Mouse (Mus musculus) CH12.LX (cell line): Measurements from ENCODE around the gene Hfe2. TPM values are rescaled to one million over a fixed set of nuclear protein-coding genes. Genes with fewer than 3 reads are reported as not detected.

Source experiments
- DNase-seq: peaks from one replicate; pipeline ENCODE4 v3.0.0-alpha.2; 2013; ENCODE audit errors: extremely low read depth
- H3K27ac ChIP-seq: 2 replicates; pipeline ENCODE4 v1.5.1; 2012; ENCODE audit warnings: low read depth, mild to moderate bottlenecking, control low read depth, moderate library complexity; ENCODE audit not compliant: insufficient read depth
- H3K27me3 ChIP-seq: replicated peaks from 2 replicates; pipeline ENCODE3; 2012; ENCODE audit warnings: inconsistent platforms
- H3K36me3 ChIP-seq, 2 experiments: replicated peaks in 1 of 2; 2 replicates each; pipeline versions ENCODE3 to v1.6.1; 2012; ENCODE audit warnings: inconsistent platforms in 1 of 2, low read length in 1 of 2, mild to moderate bottlenecking in 1 of 2, mixed read lengths in 1 of 2, moderate library complexity in 1 of 2; ENCODE audit not compliant: control insufficient read depth in 1 of 2, insufficient read depth in 1 of 2
- H3K4me1 ChIP-seq, 2 experiments: 2 replicates each; pipeline ENCODE4 v1.6.1; 2012; ENCODE audit warnings: inconsistent platforms in 1 of 2, moderate library complexity in 1 of 2; ENCODE audit not compliant: insufficient read depth in 2 of 2, control insufficient read depth in 1 of 2
- H3K4me2 ChIP-seq: 2 replicates; pipeline ENCODE4 v1.6.1; 2012; ENCODE audit warnings: low read depth, mild to moderate bottlenecking, control low read depth; ENCODE audit not compliant: poor library complexity, insufficient read depth, severe bottlenecking
- H3K4me3 ChIP-seq, 3 experiments: fragments of 150-350 bp in 1 of 3; sonication (generic) in 1 of 3; replicated peaks in 1 of 3; 2 replicates each; pipeline versions ENCODE3 to v1.5.1; 2011 to 2012; ENCODE audit warnings: low read depth in 2 of 3, low read length in 2 of 3, mild to moderate bottlenecking in 2 of 3, moderate library complexity in 2 of 3, control low read depth in 1 of 3, improper control_type of control experiment in 1 of 3, inconsistent platforms in 1 of 3, mixed read lengths in 1 of 3; ENCODE audit not compliant: poor library complexity in 1 of 3
- H3K79me2 ChIP-seq: replicated peaks from 2 replicates; pipeline ENCODE4 v1.6.1; 2012; ENCODE audit warnings: mild to moderate bottlenecking, moderate library complexity; ENCODE audit not compliant: control insufficient read depth, poor library complexity, insufficient read depth, severe bottlenecking; ENCODE audit errors: extremely low read depth
- H3K9ac ChIP-seq: 2 replicates; pipeline ENCODE4 v1.6.1; 2012; ENCODE audit warnings: low read depth, mild to moderate bottlenecking, control low read depth, moderate library complexity; ENCODE audit not compliant: insufficient read depth
- H3K9me3 ChIP-seq: replicated peaks from 2 replicates; pipeline ENCODE3; 2012; ENCODE audit warnings: low read length, inconsistent platforms, mixed read lengths
- BHLHE40 ChIP-seq: IDR thresholded peaks from 2 replicates; pipeline ENCODE4 v1.6.1; 2011; ENCODE audit warnings: mild to moderate bottlenecking, low read depth, low read length, improper control_type of control experiment
- CHD1 ChIP-seq: IDR thresholded peaks from 2 replicates; pipeline ENCODE4 v1.6.1; 2012; ENCODE audit warnings: low read depth, low read length, improper control_type of control experiment, inconsistent platforms
- CHD2 ChIP-seq: IDR thresholded peaks from 2 replicates; pipeline ENCODE4 v1.6.1; 2011; ENCODE audit warnings: low read length, improper control_type of control experiment
- CTCF ChIP-seq, 2 experiments: IDR thresholded peaks in 1 of 2; conservative IDR thresholded peaks in 1 of 2; 2 replicates each; pipeline ENCODE4 v1.5.1; 2011 to 2012; ENCODE audit warnings: low read depth in 2 of 2, low read length in 2 of 2, improper control_type of control experiment in 1 of 2, inconsistent platforms in 1 of 2, mild to moderate bottlenecking in 1 of 2, moderate library complexity in 1 of 2
- E2F4 ChIP-seq: IDR thresholded peaks from 2 replicates; pipeline ENCODE4 v1.6.1; 2011; ENCODE audit warnings: low read depth, low read length, improper control_type of control experiment; ENCODE audit not compliant: insufficient replicate concordance
- ELF1 ChIP-seq: IDR thresholded peaks from 2 replicates; pipeline ENCODE4 v1.6.1; 2014; ENCODE audit warnings: low read depth, mild to moderate bottlenecking, inconsistent platforms, low read length, improper control_type of control experiment
- GABPA ChIP-seq: IDR thresholded peaks from 2 replicates; pipeline ENCODE4 v1.6.1; 2012; ENCODE audit warnings: low read depth, low read length, improper control_type of control experiment, inconsistent platforms; ENCODE audit not compliant: insufficient replicate concordance
- HCFC1 ChIP-seq: IDR thresholded peaks from 2 replicates; pipeline ENCODE4 v1.6.1; 2012; ENCODE audit warnings: low read depth, mild to moderate bottlenecking, inconsistent platforms, low read length, improper control_type of control experiment
- IRF4 ChIP-seq: IDR thresholded peaks from 2 replicates; pipeline ENCODE4 v1.6.1; 2014; ENCODE audit warnings: low read depth, mild to moderate bottlenecking, inconsistent platforms, low read length, improper control_type of control experiment
- JUN ChIP-seq: IDR thresholded peaks from 2 replicates; pipeline ENCODE4 v1.6.1; 2011; ENCODE audit warnings: low read depth, mild to moderate bottlenecking, low read length, improper control_type of control experiment, moderate library complexity; ENCODE audit not compliant: insufficient read depth
- MAX ChIP-seq: IDR thresholded peaks from 2 replicates; pipeline ENCODE4 v1.6.1; 2011; ENCODE audit warnings: low read length, improper control_type of control experiment
- MAZ ChIP-seq: IDR thresholded peaks from 2 replicates; pipeline ENCODE4 v1.6.1; 2012; ENCODE audit warnings: low read depth, mild to moderate bottlenecking, inconsistent platforms, low read length, improper control_type of control experiment, moderate library complexity
- MXI1 ChIP-seq: IDR thresholded peaks from 2 replicates; pipeline ENCODE4 v1.6.1; 2011; ENCODE audit warnings: mild to moderate bottlenecking, low read depth, low read length, improper control_type of control experiment
- MYC ChIP-seq: IDR thresholded peaks from 2 replicates; pipeline ENCODE4 v1.6.1; 2011; ENCODE audit warnings: low read depth, mild to moderate bottlenecking, improper control_type of control experiment, low read length
- NELFE ChIP-seq: IDR thresholded peaks from 2 replicates; pipeline ENCODE4 v1.6.1; 2011; ENCODE audit warnings: low read depth, low read length, improper control_type of control experiment
- NRF1 ChIP-seq: IDR thresholded peaks from 2 replicates; pipeline ENCODE4 v1.6.1; 2014; ENCODE audit warnings: low read depth, mild to moderate bottlenecking, inconsistent platforms, low read length, improper control_type of control experiment, moderate library complexity
- PAX5 ChIP-seq: IDR thresholded peaks from 2 replicates; pipeline ENCODE4 v1.6.1; 2012; ENCODE audit warnings: low read length, inconsistent platforms, mixed read lengths
- POLR2A ChIP-seq: IDR thresholded peaks from 2 replicates; pipeline ENCODE4 v1.6.1; 2011; ENCODE audit warnings: low read depth, mild to moderate bottlenecking, improper control_type of control experiment, low read length
- POLR2AphosphoS2 ChIP-seq: IDR thresholded peaks from 2 replicates; pipeline ENCODE4 v1.6.1; 2011; ENCODE audit warnings: low read depth, low read length, improper control_type of control experiment
- RAD21 ChIP-seq: IDR thresholded peaks from 2 replicates; pipeline ENCODE4 v1.6.1; 2011; ENCODE audit warnings: low read depth, mild to moderate bottlenecking, low read length, improper control_type of control experiment, moderate library complexity
- RCOR1 ChIP-seq: conservative IDR thresholded peaks from 2 replicates; pipeline ENCODE4 v1.6.1; 2012; ENCODE audit warnings: low read depth, mild to moderate bottlenecking, inconsistent platforms, low read length, improper control_type of control experiment
- SMC3 ChIP-seq: IDR thresholded peaks from 2 replicates; pipeline ENCODE4 v1.6.1; 2011; ENCODE audit warnings: low read depth, low read length, improper control_type of control experiment
- TBP ChIP-seq: conservative IDR thresholded peaks from 2 replicates; pipeline ENCODE4 v1.6.1; 2011; ENCODE audit warnings: low read depth, low read length, improper control_type of control experiment
- TCF12 ChIP-seq: IDR thresholded peaks from 2 replicates; pipeline ENCODE4 v1.6.1; 2014; ENCODE audit warnings: low read depth, mild to moderate bottlenecking, inconsistent platforms, low read length, improper control_type of control experiment
- UBTF ChIP-seq: IDR thresholded peaks from 2 replicates; pipeline ENCODE4 v1.6.1; 2012; ENCODE audit warnings: low read depth, mild to moderate bottlenecking, inconsistent platforms, low read length, improper control_type of control experiment, moderate library complexity
- USF1 ChIP-seq: IDR thresholded peaks from 2 replicates; pipeline ENCODE4 v1.6.1; 2014; ENCODE audit warnings: low read depth, mild to moderate bottlenecking, inconsistent platforms, low read length, improper control_type of control experiment
- USF2 ChIP-seq: conservative IDR thresholded peaks from 2 replicates; pipeline ENCODE4 v1.6.1; 2011; ENCODE audit warnings: low read depth, low read length, improper control_type of control experiment
- ZC3H11A ChIP-seq: IDR thresholded peaks from 2 replicates; pipeline ENCODE4 v1.6.1; 2012; ENCODE audit warnings: low read depth, mild to moderate bottlenecking, inconsistent platforms, low read length, improper control_type of control experiment
- ZKSCAN1 ChIP-seq: IDR thresholded peaks from 2 replicates; pipeline ENCODE4 v1.6.1; 2012; ENCODE audit warnings: low read depth, inconsistent platforms, low read length, improper control_type of control experiment, borderline replicate concordance
- ZMIZ1 ChIP-seq: IDR thresholded peaks from 2 replicates; pipeline ENCODE4 v1.6.1; 2012; ENCODE audit warnings: low read depth, mild to moderate bottlenecking, inconsistent platforms, low read length, improper control_type of control experiment
- ZNF384 ChIP-seq: IDR thresholded peaks from 2 replicates; pipeline ENCODE4 v1.6.1; 2012; ENCODE audit warnings: low read depth, low read length, improper control_type of control experiment, inconsistent platforms
- dilution Hi-C: fragments of 300-500 bp; cut with MboI; formaldehyde crosslinking; loops from 2 replicates; pipeline ENCODE4 v1.14.3; 2020; ENCODE audit warnings: low sequenced_read_pairs; ENCODE audit not compliant: extremely low pct_unique_long_range_greater_than_20kb, extremely low pct_ligation_motif_present
- in situ Hi-C: fragments of 300-500 bp; cut with MboI; formaldehyde crosslinking; loops from 3 replicates; pipeline ENCODE4 v1.14.3; 2019; ENCODE audit warnings: low sequenced_read_pairs, low pct_ligation_motif_present, low pct_unique_long_range_greater_than_20kb, mixed read lengths
- polyA plus RNA-seq: library from polyadenylated mRNA; unstranded; fragments of >175 nt; gene quantifications from 2 replicates; pipeline ENCODE4 v1.2.1, GENCODE M21; 2012; ENCODE audit warnings: low read depth; ENCODE audit not compliant: insufficient read length
- total RNA-seq, 2 experiments: library from RNA; depleted of rRNA; stranded (reverse); fragments of 300-350 nt in 1 of 2; fragments of >200 nt in 1 of 2; gene quantifications; 2 replicates each; pipeline ENCODE4 v1.2.3; 2012 to 2014

Hfe2 gene
- total and polyA plus RNA-seq, 3 experiments, result not detected

- H3K4me2 ChIP-seq, result peak overlapping the region; percentile 5; the same call in 1 of the 2 replicates
- no peaks in the 10 kb centered on the region for H3K9me3 ChIP-seq
- no peak for TF ChIP-seq NRF1
- TF ChIP-seq RCOR1, result no peak
- TF ChIP-seq JUN, result no peak
- no peak for TF ChIP-seq POLR2A
- TF ChIP-seq ZMIZ1, result no peak
- no peak for TF ChIP-seq MAZ
- peak; percentile 64 to 98 for TF ChIP-seq CTCF (conservative IDR thresholded peaks at IDR 0.05 in 1 of 2, IDR thresholded peaks at IDR 0.05 in 1 of 2; ENCODE audit: low read depth in 2 of 2, low read length in 2 of 2)
- no peak for TF ChIP-seq POLR2AphosphoS2
- TF ChIP-seq USF2, result no peak
- TF ChIP-seq IRF4, result 0 out of 2 replicates have a peak, but pooled peaks have one; percentile 31
- peak; percentile 74 for TF ChIP-seq ZC3H11A
- TF ChIP-seq TBP, result no peak; the same call in 1 of the 2 replicates
- no peak for TF ChIP-seq BHLHE40
- TF ChIP-seq HCFC1, result no peak
- TF ChIP-seq E2F4, result no peak
- TF ChIP-seq MAX, result no peak
- no peak for TF ChIP-seq CHD2
- TF ChIP-seq ZNF384, result no peak
- TF ChIP-seq SMC3, result peak; percentile 97
- no peak for TF ChIP-seq MXI1
- TF ChIP-seq UBTF, result no peak
- no peak for TF ChIP-seq USF1
- no peak for TF ChIP-seq PAX5
- TF ChIP-seq TCF12, result no peak
- no peak for TF ChIP-seq CHD1
- no peak for TF ChIP-seq MYC
- no peak for TF ChIP-seq NELFE
- TF ChIP-seq RAD21, result peak; percentile 94
- TF ChIP-seq ZKSCAN1, result no peak
- TF ChIP-seq GABPA, result no peak
- TF ChIP-seq ELF1, result no peak
- H3K9ac ChIP-seq, result no peak overlapping the region
- dilution Hi-C loops, result no loop called here
- no peaks in the 10 kb centered on the region for H3K79me2 ChIP-seq
- peaks cover 15 to 46% of the 10 kb centered on the region in 2 experiments for H3K4me1 ChIP-seq
- H3K27me3 ChIP-seq, result peaks cover 3% of the 10 kb centered on the region
- peak; percentile 71 for DNase-seq
- in situ Hi-C loops, result loop anchor here (25.0 kb wide), 1 partner anchor 260 kb away; the partner anchor contains the start of gene Fcgr1
- peak overlapping the region; percentile 67 for H3K27ac ChIP-seq
- no peak overlapping the region for H3K4me3 ChIP-seq
- no peaks in the 10 kb centered on the region for H3K36me3 ChIP-seq
These were observed 22.5 kb downstream of the Hfe2 start for GRCm38 (mm10) chr3:96547389-96547960.
